Mouse (Mus musculus): ENCODE measurements at regions not wholly inside any gene's neighbourhood (a gene's known extent, or its start where the extent isn't known, plus 50 kb on each side); places are given as distances from the start of the nearest gene placed in this dataset.

- DNase-seq (ENCODE audit: low spot score), result peak; percentile 8
Observed at GRCm38 (mm10) chr5:132653694-132654300, 110.7 kb upstream of the Auts2 start.

DNA sequence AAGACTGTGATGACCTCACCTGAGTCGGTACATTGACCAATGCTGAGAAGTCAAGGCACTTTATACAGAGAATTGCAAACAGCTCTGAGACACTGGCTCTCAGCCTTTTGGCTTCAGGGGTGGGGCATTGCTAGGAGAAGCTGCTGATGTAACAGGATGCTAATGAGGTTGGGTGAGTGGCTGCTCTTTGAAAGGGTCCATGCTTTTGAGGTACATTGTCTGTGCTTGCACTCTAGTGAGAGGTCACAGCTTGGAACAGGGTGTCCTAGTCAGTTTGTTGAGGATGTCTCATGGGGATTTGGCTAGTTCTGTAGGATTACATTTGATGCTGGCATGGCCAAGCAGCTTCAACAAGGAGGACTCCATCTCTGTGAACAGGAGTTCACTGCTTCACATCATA lies 109.1 kb upstream of the Auts2 start:
- DNase-seq (ENCODE audit: low spot score), result no peak

GRCm38 (mm10) chr5:132649771-132650170 lies 106.6 kb upstream of the Auts2 start:
- DNase-seq (ENCODE audit: low spot score), result no peak

- no peak for DNase-seq (ENCODE audit: low spot score)
Observed at GRCm38 (mm10) chr5:132648751-132649150, 105.6 kb upstream of the Auts2 start.

- DNase-seq (ENCODE audit: low spot score), result no peak
Observed at GRCm38 (mm10) chr5:132644646-132645172, 101.6 kb upstream of the Auts2 start.

GRCm38 (mm10) chr5:132643270-132643669 lies 100.1 kb upstream of the Auts2 start:
- no peak for DNase-seq (ENCODE audit: low spot score)

DNA sequence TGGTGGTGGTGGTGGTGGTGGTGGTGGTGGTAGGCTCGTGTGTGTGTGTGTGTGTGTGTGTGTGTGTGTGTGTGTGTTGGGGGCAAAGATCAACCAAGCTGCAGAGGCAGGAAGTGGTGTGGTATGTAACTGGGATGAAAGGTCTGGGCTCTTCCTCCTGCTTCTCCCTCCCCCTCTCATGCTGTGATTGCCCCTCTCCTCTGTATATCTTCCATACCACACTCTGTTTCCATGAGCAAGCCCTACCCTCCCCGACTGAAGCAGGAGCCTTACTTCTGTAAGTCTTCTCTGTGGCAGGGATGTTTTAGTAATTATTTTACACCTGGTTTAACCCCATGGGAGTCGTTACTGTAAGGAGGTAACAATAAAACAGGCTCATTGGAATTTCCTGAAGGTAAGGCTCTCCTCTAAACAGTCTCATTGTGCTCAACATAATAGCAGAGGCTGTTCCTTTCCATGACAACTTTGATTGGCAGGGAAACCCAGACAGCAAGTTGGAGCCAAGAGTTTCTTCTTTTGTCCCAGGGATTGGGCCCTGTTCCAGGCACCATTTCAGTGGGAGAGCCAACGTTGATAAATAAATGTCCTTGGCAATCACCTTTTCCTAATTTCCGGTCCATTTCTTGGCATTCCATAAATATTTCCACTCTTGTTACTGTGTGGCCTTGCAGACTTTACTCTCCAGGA lies 90.2 kb upstream of the Auts2 start:
- peak; percentile 7 for DNase-seq (ENCODE audit: low spot score)

- DNase-seq (ENCODE audit: low spot score), result no peak
Observed at GRCm38 (mm10) chr5:132621751-132622150, 78.6 kb upstream of the Auts2 start.

GRCm38 (mm10) chr5:132617241-132617640 lies 74.1 kb upstream of the Auts2 start:
- DNase-seq (ENCODE audit: low spot score), result no peak

- DNase-seq (ENCODE audit: low spot score), result no peak
Observed at GRCm38 (mm10) chr5:132609251-132609650, 66.1 kb upstream of the Auts2 start.

DNA sequence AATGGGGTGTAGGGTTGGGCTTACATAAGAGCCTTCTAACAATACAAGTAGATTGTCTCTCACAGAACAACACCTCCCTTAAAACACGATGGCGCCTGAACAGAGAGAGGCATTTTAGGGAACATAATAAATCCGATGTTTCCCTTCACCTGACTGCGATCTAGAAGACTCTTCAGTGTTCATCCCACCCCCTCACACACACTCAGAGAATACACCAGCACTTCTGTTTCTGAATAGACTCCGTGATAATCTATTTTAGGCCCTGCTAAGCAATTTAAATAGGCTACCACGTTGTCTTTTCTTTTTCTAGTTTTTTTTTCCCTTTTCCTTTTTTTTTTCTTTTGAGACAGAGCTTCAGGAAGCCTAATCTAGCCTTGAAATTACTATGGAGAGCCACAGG lies 63.1 kb upstream of the Auts2 start:
- no peak for DNase-seq (ENCODE audit: low spot score)

DNA sequence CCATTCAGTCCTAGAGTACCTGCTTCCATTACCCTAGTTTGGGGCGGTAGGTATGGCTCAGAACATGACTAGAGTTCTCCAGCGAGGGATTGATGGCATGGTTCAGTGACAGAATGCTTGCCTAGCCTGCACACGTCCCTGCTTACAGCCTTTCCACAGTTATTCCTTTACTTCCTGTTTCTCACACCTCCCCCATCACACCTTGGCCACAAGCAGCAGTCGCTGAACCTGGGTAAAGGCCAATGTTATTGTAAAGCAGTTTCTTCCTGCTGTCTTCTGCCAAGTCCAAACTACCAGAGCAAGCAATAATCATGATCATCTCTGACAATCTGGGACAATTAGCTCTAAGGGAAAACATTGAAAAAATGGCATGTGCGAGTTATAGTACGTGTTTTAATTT lies 51.7 kb upstream of the Auts2 start:
- DNase-seq (ENCODE audit: low spot score), result peak; percentile 1

All from ovary, postnatal 14 days (tissue).